26 mouse cellular contexts compared by ENCODE assay signal in genomic region chr1:161219816-161220215, GRCm38 (mm10). TPM values are rescaled to one million over a fixed set of nuclear protein-coding genes. Genes with fewer than 3 reads are reported as not detected.
DNase-seq lines count a peak whose midpoint lies in the region; ATAC-seq lines count a peak whose summit lies in the region.
"Had no signal": no experiment of that assay in that cellular context is flagged by ENCODE, and none has a peak within 500 bp of the region (broad histone marks: within the 10 kb centered on the region; RNA-seq: fewer than 3 reads in every experiment).

No protein-coding gene starts in this region.

- peak; percentile 51; the same call in 1 of the 2 replicates for ATAC-seq in hindbrain, embryonic 15.5 days (ENCODE audit: low FRiP score, low read depth)
- ATAC-seq: CD4-positive, CD25-positive, alpha-beta regulatory T cell, adult 4 months; intestine, postnatal 0 days; liver, embryonic 12.5 days; liver, postnatal 0 days; midbrain, embryonic 13.5 days had no signal

- WGBS in hindbrain, embryonic 15.5 days, result 59% methylated on average over 3 of the region's 3 CpGs
- 76% methylated on average over 3 of the region's 3 CpGs for WGBS in hindbrain, embryonic 10.5 days

- H3K4me1 ChIP-seq in hindbrain, embryonic 15.5 days (replicated peaks), result no peaks in the 10 kb centered on the region
- 0 out of 2 replicates have a peak, but pooled peaks cover under 1% of the 10 kb centered on the region for H3K4me1 ChIP-seq in hindbrain, embryonic 10.5 days (replicated peaks)
- H3K4me1 ChIP-seq: embryonic facial prominence, embryonic 10.5 days; embryonic facial prominence, embryonic 15.5 days; heart, embryonic 12.5 days; liver, embryonic 12.5 days; midbrain, embryonic 13.5 days; neural tube, embryonic 15.5 days had no signal

- no peaks in the 10 kb centered on the region for H3K9me3 ChIP-seq in hindbrain, embryonic 15.5 days
- H3K9me3 ChIP-seq in hindbrain, embryonic 10.5 days, result no peaks in the 10 kb centered on the region
- H3K9me3 ChIP-seq: embryonic facial prominence, embryonic 10.5 days; embryonic facial prominence, embryonic 15.5 days; forebrain, embryonic 12.5 days; heart, embryonic 12.5 days; liver, embryonic 12.5 days; midbrain, embryonic 13.5 days; neural tube, embryonic 15.5 days had no signal

- no peaks in the 10 kb centered on the region for H3K27me3 ChIP-seq in hindbrain, embryonic 15.5 days
- H3K27me3 ChIP-seq in hindbrain, embryonic 10.5 days (ENCODE audit: insufficient read depth, poor library complexity, severe bottlenecking), result no peaks in the 10 kb centered on the region
- H3K27me3 ChIP-seq: embryonic facial prominence, embryonic 15.5 days; forebrain, embryonic 12.5 days; heart, embryonic 12.5 days; liver, embryonic 12.5 days; midbrain, embryonic 13.5 days; neural tube, embryonic 15.5 days had no signal

- H3K9ac ChIP-seq in hindbrain, embryonic 15.5 days, result no peak overlapping the region
- H3K9ac ChIP-seq: embryonic facial prominence, embryonic 15.5 days; forebrain, embryonic 12.5 days; heart, embryonic 12.5 days; liver, embryonic 12.5 days; liver, postnatal 0 days; midbrain, embryonic 13.5 days; neural tube, embryonic 15.5 days had no signal

- no peak overlapping the region for H3K4me2 ChIP-seq in hindbrain, embryonic 15.5 days
- H3K4me2 ChIP-seq: embryonic facial prominence, embryonic 15.5 days; forebrain, embryonic 12.5 days; heart, embryonic 12.5 days; liver, embryonic 12.5 days; midbrain, embryonic 13.5 days; neural tube, embryonic 15.5 days had no signal

- no peak overlapping the region for H3K4me3 ChIP-seq in hindbrain, embryonic 15.5 days
- no peak overlapping the region for H3K4me3 ChIP-seq in hindbrain, embryonic 10.5 days
- H3K4me3 ChIP-seq: embryonic facial prominence, embryonic 10.5 days; embryonic facial prominence, embryonic 15.5 days; forebrain, embryonic 12.5 days; heart, embryonic 12.5 days; liver, embryonic 12.5 days; midbrain, embryonic 13.5 days; neural tube, embryonic 15.5 days had no signal

- H3K36me3 ChIP-seq in hindbrain, embryonic 15.5 days, result no peaks in the 10 kb centered on the region
- no peaks in the 10 kb centered on the region for H3K36me3 ChIP-seq in hindbrain, embryonic 10.5 days
- H3K36me3 ChIP-seq: embryonic facial prominence, embryonic 10.5 days; embryonic facial prominence, embryonic 15.5 days; forebrain, embryonic 12.5 days; heart, embryonic 12.5 days; liver, embryonic 12.5 days; midbrain, embryonic 13.5 days; neural tube, embryonic 15.5 days had no signal

- H3K27ac ChIP-seq in hindbrain, embryonic 15.5 days (replicated peaks), result no peak overlapping the region
- H3K27ac ChIP-seq in hindbrain, embryonic 10.5 days, result no peak overlapping the region
- H3K27ac ChIP-seq: embryonic facial prominence, embryonic 10.5 days; embryonic facial prominence, embryonic 15.5 days; forebrain, embryonic 12.5 days; liver, embryonic 12.5 days; midbrain, embryonic 13.5 days; neural tube, embryonic 15.5 days had no signal

- peak; percentile 19 to 66 for DNase-seq in cerebellum, postnatal 14 days
- no peak for DNase-seq in cerebellum, postnatal 4 days (ENCODE audit: low spot score in 2 of 2)
- no peak for DNase-seq in hindbrain, embryonic 10.5 days (ENCODE audit: low spot score)
- DNase-seq in right cerebral cortex, adult 2 months (ENCODE audit: low spot score in 2 of 2), result peak; percentile 9 to 10
- no peak for DNase-seq in right cerebral cortex, postnatal 10 days (ENCODE audit: low spot score in 2 of 2)
- no peak for DNase-seq in lung, postnatal 10 days
- DNase-seq: adrenal gland, postnatal 14 days; gastrocnemius, postnatal 25 days; heart, adult 18-20 months; heart, postnatal 4 days; kidney, adult 9 months; kidney, postnatal 10 days; layer of hippocampus, postnatal 36 days; left cerebral cortex, postnatal 4 days; liver, postnatal 0 days; lung, postnatal 4 days had no signal

RNA-seq across cellular contexts. Expression of gene Prdx6, which starts 31.2 kb away (rescaled TPM):
- 170 and 181 TPM in 2 replicates for polyA plus RNA-seq in hindbrain, embryonic 15.5 days (2015; fragmentation: Nextera tagmentation; extraction: Ambion mirVana)
- polyA plus RNA-seq in hindbrain, embryonic 10.5 days (2016; fragmentation: Nextera tagmentation; extraction: Ambion mirVana), result 490 and 579 TPM in 2 replicates

Comparison
In these comparisons a context has a peak if more than half of its experiments do, and no peak if none do; other contexts are left out.
1. DNase-seq: peak in cerebellum, postnatal 14 days (2 of 2) and right cerebral cortex, adult 2 months (2 of 2); none in cerebellum, postnatal 4 days (0 of 2), hindbrain, embryonic 10.5 days (single experiment), right cerebral cortex, postnatal 10 days (0 of 2) and lung, postnatal 10 days (single experiment).